Mouse (Mus musculus) megakaryocyte-erythroid progenitor cell, adult 5-6 weeks (primary cell): ENCODE data around the gene Gprin3. TPM values are rescaled to one million over a fixed set of nuclear protein-coding genes. Genes with fewer than 3 reads are reported as not detected.

Experiments
- ATAC-seq: replicated peaks from 2 replicates; pipeline ENCODE4 v1.8.0; 2016; ENCODE audit warnings: mild to moderate bottlenecking, inconsistent platforms; ENCODE audit not compliant: severe bottlenecking, poor library complexity, low FRiP score, low TSS enrichment
- total RNA-seq, 2 experiments: library from RNA; stranded (forward) in 1 of 2; stranded (reverse) in 1 of 2; fragments of 200-1000, 215-1000 nt in 1 of 2; fragments of >200 nt in 1 of 2; fragmentation: Nextera tagmentation in 1 of 2; gene quantifications; 2 replicates each; pipeline ENCODE4 v1.2.3; 2014 to 2017

Gprin3 gene
- total RNA-seq (2014; fragmentation: Nextera tagmentation): 0.20 and 0.55 TPM in 2 replicates
- total RNA-seq (2017): 0.30 and 0.33 TPM in 2 replicates

- peak; percentile 98 for ATAC-seq
Observed at GRCm38 (mm10) chr6:59425824-59426533, at the start of gene Gprin3. Gene Gprin3, minus strand, starts transcription at chr6:59426294.

- no peak for ATAC-seq
Observed at GRCm38 (mm10) chr6:59458861-59459260, 32.8 kb upstream of the Gprin3 start.

- no peak for ATAC-seq
Observed at GRCm38 (mm10) chr6:59456116-59456515, 30.0 kb upstream of the Gprin3 start.

- ATAC-seq: no peak
Observed at GRCm38 (mm10) chr6:59451348-59451747, 25.3 kb upstream of the Gprin3 start.

- ATAC-seq: no peak
Observed at GRCm38 (mm10) chr6:59445101-59445503, 19.0 kb upstream of the Gprin3 start.

GRCm38 (mm10) chr6:59435906-59436305 lies 9.8 kb upstream of the Gprin3 start:
- ATAC-seq: no peak

- ATAC-seq: no peak
Observed at GRCm38 (mm10) chr6:59433116-59433515, 7.0 kb upstream of the Gprin3 start.

GRCm38 (mm10) chr6:59426534-59426885 lies 416 bp upstream of the Gprin3 start:
- ATAC-seq: no peak

- ATAC-seq: no peak
Observed at GRCm38 (mm10) chr6:59424871-59425740, 988 bp downstream of the Gprin3 start.

- ATAC-seq: no peak
Observed at GRCm38 (mm10) chr6:59423836-59424235, 2.3 kb downstream of the Gprin3 start.

- ATAC-seq: no peak
Observed at GRCm38 (mm10) chr6:59419264-59419663, 6.8 kb downstream of the Gprin3 start.

GRCm38 (mm10) chr6:59418659-59419058 lies 7.4 kb downstream of the Gprin3 start:
- no peak for ATAC-seq

- ATAC-seq: no peak
Observed at GRCm38 (mm10) chr6:59414816-59415215, 11.3 kb downstream of the Gprin3 start.

GRCm38 (mm10) chr6:59412417-59413346 lies 13.4 kb downstream of the Gprin3 start:
- ATAC-seq: peak; percentile 71

GRCm38 (mm10) chr6:59409001-59409700 lies 16.9 kb downstream of the Gprin3 start:
- no peak for ATAC-seq

GRCm38 (mm10) chr6:59407482-59407997 lies 18.6 kb downstream of the Gprin3 start:
- no peak for ATAC-seq

- no peak for ATAC-seq
Observed at GRCm38 (mm10) chr6:59390208-59390607, 35.9 kb downstream of the Gprin3 start.

- no peak for ATAC-seq
Observed at GRCm38 (mm10) chr6:59365300-59365699, 60.8 kb downstream of the Gprin3 start.

- no peak for ATAC-seq
Observed at GRCm38 (mm10) chr6:59363282-59363681, 62.8 kb downstream of the Gprin3 start.
